ENCODE assay signal across 9 mouse cellular contexts in the genomic region with DNA sequence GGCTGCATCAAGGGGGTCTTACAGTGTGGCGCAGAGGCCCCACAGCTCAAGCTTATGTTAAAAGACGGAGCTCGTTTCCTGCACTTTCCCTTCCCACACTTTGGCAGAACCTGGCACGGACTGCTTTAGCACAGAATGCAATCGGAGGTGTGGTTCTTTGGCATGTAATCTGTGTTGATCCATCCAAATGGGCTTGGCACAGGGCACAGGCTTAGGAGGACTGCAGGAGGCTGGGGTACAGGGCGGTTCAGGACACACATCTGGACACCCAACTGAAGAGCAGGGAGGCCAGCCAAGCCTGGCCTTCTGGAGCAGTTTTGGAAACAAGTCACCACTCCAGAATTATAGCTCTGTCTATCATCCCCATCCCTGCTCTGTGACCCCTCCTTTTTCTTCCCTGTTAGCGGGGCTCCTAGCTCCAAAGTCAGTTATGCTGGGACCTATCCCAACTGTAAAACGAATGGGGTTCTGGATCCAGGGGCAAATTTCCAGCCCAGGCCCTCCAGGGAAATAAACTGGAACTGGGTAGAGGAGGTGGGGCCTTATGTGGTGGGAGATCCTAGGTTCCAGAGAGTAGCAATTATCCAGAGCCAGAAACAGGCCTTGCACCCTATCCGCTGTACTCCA. TPM values are rescaled to one million over a fixed set of nuclear protein-coding genes. Genes with fewer than 3 reads are reported as not detected.
DNase-seq lines count a peak whose midpoint lies in the region; ATAC-seq lines count a peak whose summit lies in the region.
"Had no signal": no experiment of that assay in that cellular context is flagged by ENCODE, and none has a peak within 500 bp of the region (broad histone marks: within the 10 kb centered on the region; RNA-seq: fewer than 3 reads in every experiment).

No protein-coding gene starts in this region.

- 73% methylated on average over 9 of the region's 9 CpGs for WGBS in embryonic facial prominence, embryonic 12.5 days
- 89% methylated on average over 9 of the region's 9 CpGs for WGBS in embryonic facial prominence, embryonic 10.5 days
- WGBS in stomach, embryonic 15.5 days, result 65% methylated on average over 9 of the region's 9 CpGs

- 0 out of 2 replicates have a peak, but pooled peaks cover 4% of the 10 kb centered on the region for H3K27me3 ChIP-seq in embryonic facial prominence, embryonic 12.5 days
- peaks cover 28% of the 10 kb centered on the region for H3K27me3 ChIP-seq in embryonic facial prominence, embryonic 10.5 days (replicated peaks; ENCODE audit: low read depth, poor library complexity, severe bottlenecking)
- 0 out of 2 replicates have a peak, but pooled peaks cover 7% of the 10 kb centered on the region for H3K27me3 ChIP-seq in stomach, embryonic 15.5 days (replicated peaks)

- no peak for DNase-seq in embryonic facial prominence, embryonic 10.5 days (ENCODE audit: low spot score)
- peak; percentile 9 for DNase-seq in 3T3-L1 (ENCODE audit: low read depth, low spot score)
- DNase-seq in fat pad, adult 2 months (ENCODE audit: extremely low read depth, low read depth, low spot score), result peak; percentile 85
- DNase-seq in heart, postnatal 4 days, result peak; percentile 58
- no peak for DNase-seq in kidney, postnatal 4 days
- no peak for DNase-seq in kidney, adult 9 months

- H3K9ac ChIP-seq in embryonic facial prominence, embryonic 12.5 days, result no peak overlapping the region
- H3K9ac ChIP-seq in stomach, embryonic 15.5 days, result no peak overlapping the region

- H3K4me3 ChIP-seq in embryonic facial prominence, embryonic 12.5 days, result no peak overlapping the region
- H3K4me3 ChIP-seq in embryonic facial prominence, embryonic 10.5 days, result no peak overlapping the region
- no peak overlapping the region for H3K4me3 ChIP-seq in stomach, embryonic 15.5 days (replicated peaks)

- H3K36me3 ChIP-seq in embryonic facial prominence, embryonic 12.5 days, result no peaks in the 10 kb centered on the region
- H3K36me3 ChIP-seq in embryonic facial prominence, embryonic 10.5 days (replicated peaks), result no peaks in the 10 kb centered on the region
- H3K36me3 ChIP-seq in stomach, embryonic 15.5 days, result no peaks in the 10 kb centered on the region

- ATAC-seq in embryonic facial prominence, embryonic 12.5 days (ENCODE audit: insufficient number of reproducible peaks, insufficient read depth, low FRiP score, low TSS enrichment), result no peak
- 0 out of 2 replicates have a peak, but pooled peaks have one; percentile 25 for ATAC-seq in stomach, embryonic 15.5 days (ENCODE audit: insufficient read depth, low FRiP score, low read depth)

- no peak overlapping the region for H3K4me2 ChIP-seq in embryonic facial prominence, embryonic 12.5 days (replicated peaks)
- no peak overlapping the region for H3K4me2 ChIP-seq in stomach, embryonic 15.5 days

- no peaks in the 10 kb centered on the region for H3K9me3 ChIP-seq in embryonic facial prominence, embryonic 12.5 days
- no peaks in the 10 kb centered on the region for H3K9me3 ChIP-seq in embryonic facial prominence, embryonic 10.5 days
- H3K9me3 ChIP-seq in stomach, embryonic 15.5 days, result no peaks in the 10 kb centered on the region

- H3K4me1 ChIP-seq in embryonic facial prominence, embryonic 12.5 days, result peaks cover 26% of the 10 kb centered on the region
- peaks cover 33% of the 10 kb centered on the region for H3K4me1 ChIP-seq in embryonic facial prominence, embryonic 10.5 days
- H3K4me1 ChIP-seq in stomach, embryonic 15.5 days, result peaks cover 12% of the 10 kb centered on the region; the same call in 1 of the 2 replicates

- H3K27ac ChIP-seq in embryonic facial prominence, embryonic 12.5 days, result peak overlapping the region; percentile 56; the same call in 1 of the 2 replicates
- no peak overlapping the region; the same call in 1 of the 2 replicates for H3K27ac ChIP-seq in embryonic facial prominence, embryonic 10.5 days (replicated peaks)
- H3K27ac ChIP-seq in stomach, embryonic 15.5 days, result peak overlapping the region; percentile 9

RNA-seq across cellular contexts. Expression of gene Rnf112, which starts 5.2 kb away (rescaled TPM):
- polyA plus RNA-seq in embryonic facial prominence, embryonic 12.5 days (2016; fragmentation: Nextera tagmentation; extraction: Ambion mirVana), result 1.6 and 2.5 TPM in 2 replicates
- 0.49 and 1.00 TPM in 2 replicates for polyA plus RNA-seq in embryonic facial prominence, embryonic 10.5 days (2016; fragmentation: Nextera tagmentation; extraction: Ambion mirVana)
- total RNA-seq in heart, postnatal 4 days (2021), result under 1 TPM; 0.14 to 0.16 TPM
- 3.0 and 3.2 TPM in 2 replicates for polyA plus RNA-seq in stomach, embryonic 15.5 days (2015; fragmentation: Nextera tagmentation; extraction: Ambion mirVana)
- polyA plus RNA-seq: C2C12 had no signal

RNA-seq across cellular contexts. Expression of gene Mfap4, which starts 36.5 kb away (rescaled TPM):
- 231 and 256 TPM in 2 replicates for polyA plus RNA-seq in embryonic facial prominence, embryonic 12.5 days (2016; fragmentation: Nextera tagmentation; extraction: Ambion mirVana)
- 119 and 163 TPM in 2 replicates for polyA plus RNA-seq in embryonic facial prominence, embryonic 10.5 days (2016; fragmentation: Nextera tagmentation; extraction: Ambion mirVana)
- total RNA-seq in heart, postnatal 4 days (2021), result 10 to 100 TPM; 70.7 to 78.0 TPM
- polyA plus RNA-seq in stomach, embryonic 15.5 days (2015; fragmentation: Nextera tagmentation; extraction: Ambion mirVana), result 316 and 323 TPM in 2 replicates
- polyA plus RNA-seq: C2C12 had no signal

RNA-seq across cellular contexts. Expression of gene Mapk7, which starts 45.5 kb away (rescaled TPM):
- 101 and 102 TPM in 2 replicates for polyA plus RNA-seq in embryonic facial prominence, embryonic 12.5 days (2016; fragmentation: Nextera tagmentation; extraction: Ambion mirVana)
- 97.4 and 103 TPM in 2 replicates for polyA plus RNA-seq in embryonic facial prominence, embryonic 10.5 days (2016; fragmentation: Nextera tagmentation; extraction: Ambion mirVana)
- total RNA-seq in heart, postnatal 4 days (2021), result 10 to 100 TPM; 16.0 to 16.8 TPM
- 47.1 and 50.8 TPM in 2 replicates for polyA plus RNA-seq in stomach, embryonic 15.5 days (2015; fragmentation: Nextera tagmentation; extraction: Ambion mirVana)

RNA-seq across cellular contexts. Expression of gene B9d1, which starts 56.2 kb away (rescaled TPM):
- 35.2 and 36.7 TPM in 2 replicates for polyA plus RNA-seq in embryonic facial prominence, embryonic 12.5 days (2016; fragmentation: Nextera tagmentation; extraction: Ambion mirVana)
- polyA plus RNA-seq in embryonic facial prominence, embryonic 10.5 days (2016; fragmentation: Nextera tagmentation; extraction: Ambion mirVana), result 44.4 and 49.7 TPM in 2 replicates
- 10 to 100 TPM in 1 of 2 experiments, 1 to 10 TPM in 1; 9.8 to 12.0 TPM for total RNA-seq in heart, postnatal 4 days (2021)
- 26.5 and 27.9 TPM in 2 replicates for polyA plus RNA-seq in stomach, embryonic 15.5 days (2015; fragmentation: Nextera tagmentation; extraction: Ambion mirVana)

Comparison
In these comparisons a context has a peak if more than half of its experiments do, and no peak if none do; other contexts are left out.
1. DNase-seq: peak in 3T3-L1 (single experiment), fat pad, adult 2 months (single experiment) and heart, postnatal 4 days (single experiment); none in embryonic facial prominence, embryonic 10.5 days (single experiment), kidney, postnatal 4 days (0 of 2) and kidney, adult 9 months (single experiment).